Mouse (Mus musculus) Patski (cell line): ENCODE results near the gene Smim22. TPM values are rescaled to one million over a fixed set of nuclear protein-coding genes. Genes with fewer than 3 reads are reported as not detected.

ENCODE experiments used
- ATAC-seq: fragments of 100-300 bp; one replicate; pipeline ENCODE4 v1.8.0; 2021
- CTCF ChIA-PET: fragments of 350-600 bp; sonication (Branson Sonifier 250); formaldehyde crosslinking; loops from one replicate; lab custom pipeline; 2022; ENCODE audit warnings: inconsistent platforms; lab: Charles Lee
- POLR2A ChIA-PET: fragments of 350-600 bp; sonication (Branson Sonifier 250); formaldehyde crosslinking; loops from one replicate; lab custom pipeline; 2022; ENCODE audit warnings: antibody characterized with exemption, inconsistent platforms; lab: Charles Lee
- DNase-seq: peaks from one replicate; pipeline ENCODE4 v3.0.0-alpha.2; 2011; ENCODE audit warnings: low read depth, low spot score
- H3K27me3 ChIP-seq: fragments of 371-371 bp; one replicate; pipeline ENCODE4 v1.5.1; 2021
- CTCF ChIP-seq: fragments of 100-300 bp; IDR thresholded peaks from one replicate; pipeline ENCODE4 v1.5.1; 2021
- in situ Hi-C: fragments of 300-500 bp; cut with MboI; formaldehyde crosslinking; loops from 3 replicates; pipeline ENCODE4 v1.11.1; 2018; ENCODE audit warnings: low pct_unique_long_range_greater_than_20kb, mixed read lengths
- polyA plus RNA-seq: library from polyadenylated mRNA; unstranded; gene quantifications from one replicate; pipeline ENCODE4 v1.2.3, GENCODE M21; 2021

The Smim22 gene
- polyA plus RNA-seq: not detected

- ATAC-seq (no peak), DNase-seq (no peak)
- POLR2A ChIA-PET: interaction anchor here (0.6 kb wide), 2 partner anchors 93 to 820 kb away, joined by 3 read pairs; no protein-coding TSS in a partner anchor
- no peak for TF ChIP-seq CTCF
- in situ Hi-C loops: no loop called here
- CTCF ChIA-PET: interaction anchor here (1.0 kb wide), 1 partner anchor 9 kb away, joined by 4 read pairs; no protein-coding TSS in a partner anchor
- no peaks in the 10 kb centered on the region for H3K27me3 ChIP-seq
These were observed at the start of gene Smim22 for GRCm38 (mm10) chr16:5007067-5007466. Gene Smim22, plus strand, starts transcription at chr16:5007288.

- no peak for TF ChIP-seq CTCF
- ChIA-PET POLR2A (interaction anchor here (1.7 kb wide), 1 partner anchor 16 kb away, joined by 5 read pairs; no protein-coding TSS in a partner anchor), CTCF (interaction anchor here (0.9 kb wide), 1 partner anchor 79 kb away, joined by 3 read pairs; no protein-coding TSS in a partner anchor)
- ATAC-seq: no peak
- H3K27me3 ChIP-seq: no peaks in the 10 kb centered on the region
- DNase-seq: no peak
- in situ Hi-C loops: no loop called here
These were observed 49.6 kb upstream of the Smim22 start for GRCm38 (mm10) chr16:4957446-4957845.

- ChIA-PET POLR2A (interaction anchor here (0.8 to 1.1 kb wide), 2 partner anchors 18 to 69 kb away, joined by 3 read pairs; no protein-coding TSS in a partner anchor), CTCF (no interaction called here)
- no peak for ATAC-seq
- no peak for TF ChIP-seq CTCF
- DNase-seq: no peak
- no peaks in the 10 kb centered on the region for H3K27me3 ChIP-seq
- in situ Hi-C loops: no loop called here
These were observed 46.8 kb upstream of the Smim22 start for GRCm38 (mm10) chr16:4960260-4960659.

GRCm38 (mm10) chr16:4963346-4963745 lies 43.7 kb upstream of the Smim22 start:
- no peak for TF ChIP-seq CTCF
- CTCF ChIA-PET: interaction anchor here (1.0 kb wide), 1 partner anchor 19 kb away, joined by 3 read pairs; no protein-coding TSS in a partner anchor
- no peaks in the 10 kb centered on the region for H3K27me3 ChIP-seq
- in situ Hi-C loops: no loop called here
- no peak for ATAC-seq
- no peak for DNase-seq
- POLR2A ChIA-PET: no interaction called here

GRCm38 (mm10) chr16:4963797-4964709 lies 43.0 kb upstream of the Smim22 start, which contains the start of gene Anks3:
Gene Anks3, minus strand, starts transcription at chr16:4964205.
- ChIA-PET CTCF (interaction anchor here (1.0 kb wide), 1 partner anchor 20 kb away, joined by 3 read pairs; no protein-coding TSS in a partner anchor), POLR2A (interaction anchor here (0.6 kb wide), 1 partner anchor 7 kb away, joined by 3 read pairs; no protein-coding TSS in a partner anchor)
- TF ChIP-seq CTCF: no peak
- ATAC-seq (peak; percentile 97), DNase-seq (peak; percentile 78)
- H3K27me3 ChIP-seq: no peaks in the 10 kb centered on the region
- in situ Hi-C loops: no loop called here

GRCm38 (mm10) chr16:4964731-4965391 lies 42.2 kb upstream of the Smim22 start:
- H3K27me3 ChIP-seq: no peaks in the 10 kb centered on the region
- CTCF ChIA-PET: no interaction called here
- in situ Hi-C loops: loop anchor here (5.0 kb wide), 2 partner anchors 47 to 177 kb away; partner anchors contain the start of gene Rogdi
- no peak for TF ChIP-seq CTCF
- POLR2A ChIA-PET: interaction anchor here (0.6 kb wide), 1 partner anchor 8 kb away, joined by 3 read pairs; no protein-coding TSS in a partner anchor
- DNase-seq (no peak), ATAC-seq (no peak)

- ATAC-seq (no peak), DNase-seq (no peak)
- no peak for TF ChIP-seq CTCF
- in situ Hi-C loops: loop anchor here (5.0 kb wide), 2 partner anchors 47 to 177 kb away; partner anchors contain the start of gene Rogdi
- no peaks in the 10 kb centered on the region for H3K27me3 ChIP-seq
- POLR2A ChIA-PET: no interaction called here
- CTCF ChIA-PET: no interaction called here
These were observed 41.5 kb upstream of the Smim22 start for GRCm38 (mm10) chr16:4965392-4966129.

GRCm38 (mm10) chr16:4968426-4968825 lies 38.7 kb upstream of the Smim22 start:
- ChIA-PET CTCF (no interaction called here), POLR2A (no interaction called here)
- no peak for ATAC-seq
- in situ Hi-C loops: loop anchor here (5.0 kb wide), 2 partner anchors 44 to 174 kb away; partner anchors contain the start of gene Rogdi
- DNase-seq: no peak
- TF ChIP-seq CTCF: no peak
- H3K27me3 ChIP-seq: no peaks in the 10 kb centered on the region

- H3K27me3 ChIP-seq: no peaks in the 10 kb centered on the region
- ChIA-PET POLR2A (no interaction called here), CTCF (no interaction called here)
- TF ChIP-seq CTCF: no peak
- in situ Hi-C loops: loop anchor here (5.0 kb wide), 2 partner anchors 43 to 173 kb away; partner anchors contain the start of gene Rogdi
- DNase-seq (no peak), ATAC-seq (no peak)
These were observed 37.8 kb upstream of the Smim22 start for GRCm38 (mm10) chr16:4969055-4969843.
